Mouse (Mus musculus): ENCODE data around the gene Sdk1. TPM values are rescaled to one million over a fixed set of nuclear protein-coding genes. Genes with fewer than 3 reads are reported as not detected.

Gene Sdk1
- polyA plus RNA-seq, 1 experiment from 2014 or later = 1.1 TPM

DNA sequence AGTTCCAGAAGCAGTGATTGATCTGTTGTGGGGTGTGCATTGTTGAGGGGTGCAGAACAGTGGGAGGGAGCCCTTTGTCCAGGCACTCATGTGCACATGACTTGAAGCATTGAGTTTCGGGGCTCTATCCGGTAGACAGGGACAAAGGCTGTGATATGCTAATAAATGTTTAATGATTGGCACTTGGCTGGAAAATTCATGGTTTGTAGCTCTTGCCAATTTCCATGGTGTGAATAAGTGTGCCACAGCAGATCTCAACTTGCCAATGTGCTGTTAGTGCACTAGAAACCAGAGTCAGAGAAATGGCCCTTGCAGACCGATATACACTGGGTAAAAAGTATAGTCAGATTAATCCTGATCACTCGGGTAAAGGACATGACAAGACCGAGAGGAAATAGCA lies 404.4 kb downstream of the Sdk1 start:
- no peaks in the 10 kb centered on the region for H3K36me3 ChIP-seq (ENCODE audit: control insufficient read depth, insufficient read depth, low read length)
- no peak overlapping the region for H3K4me2 ChIP-seq (replicated peaks; ENCODE audit: low read depth)
- WGBS = 83% methylated on average over 5 of the region's 5 CpGs
- no peaks in the 10 kb centered on the region for H3K4me1 ChIP-seq (replicated peaks; ENCODE audit: control insufficient read depth, insufficient read depth)
- ATAC-seq (ENCODE audit: low FRiP score, low TSS enrichment) = no peak
- no peak for DNase-seq (ENCODE audit: low spot score)
- no peak overlapping the region for H3K9ac ChIP-seq (ENCODE audit: low read length)
- no peaks in the 10 kb centered on the region for H3K9me3 ChIP-seq (ENCODE audit: control insufficient read depth, low read length)
- H3K27ac ChIP-seq (replicated peaks) = no peak overlapping the region
- H3K27me3 ChIP-seq (ENCODE audit: control insufficient read depth, insufficient read depth, low read length) = no peaks in the 10 kb centered on the region
- TF ChIP-seq CTCF (IDR thresholded peaks at IDR 0.05; ENCODE audit: low read depth) = no peak
- TF ChIP-seq EP300 (optimal IDR thresholded peaks at IDR 0.05) = no peak
- no peak overlapping the region for H3K4me3 ChIP-seq (ENCODE audit: low read depth, low read length)

DNA sequence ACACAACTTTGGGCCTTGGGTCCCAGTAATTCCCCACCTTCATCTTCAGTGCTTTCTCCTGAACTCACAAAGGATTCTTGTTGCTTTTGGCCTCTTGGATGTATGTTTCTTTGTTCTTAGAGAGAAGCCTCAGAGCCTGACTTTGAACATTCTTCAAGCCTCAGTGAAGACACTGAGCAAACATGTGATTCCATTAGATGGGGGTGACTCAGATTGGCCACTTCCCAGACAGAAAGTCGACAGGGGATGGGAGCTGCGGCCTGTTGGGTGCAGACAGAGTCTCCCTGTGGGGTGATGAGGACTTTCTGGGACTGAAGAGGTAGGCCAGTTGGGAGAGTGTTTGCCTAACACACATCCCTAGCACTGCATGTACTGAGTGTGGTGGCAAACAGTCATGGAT lies 405.3 kb downstream of the Sdk1 start:
- no peak overlapping the region for H3K27ac ChIP-seq (replicated peaks)
- H3K9me3 ChIP-seq (ENCODE audit: control insufficient read depth, low read length) = no peaks in the 10 kb centered on the region
- WGBS = 50% methylated on average over 2 of the region's 2 CpGs
- no peak overlapping the region for H3K9ac ChIP-seq (ENCODE audit: low read length)
- TF ChIP-seq CTCF (IDR thresholded peaks at IDR 0.05; ENCODE audit: low read depth) (no peak), EP300 (optimal IDR thresholded peaks at IDR 0.05) (no peak)
- H3K4me2 ChIP-seq (replicated peaks; ENCODE audit: low read depth) = no peak overlapping the region
- no peaks in the 10 kb centered on the region for H3K36me3 ChIP-seq (ENCODE audit: control insufficient read depth, insufficient read depth, low read length)
- ATAC-seq (ENCODE audit: low FRiP score, low TSS enrichment) = no peak
- no peaks in the 10 kb centered on the region for H3K27me3 ChIP-seq (ENCODE audit: control insufficient read depth, insufficient read depth, low read length)
- DNase-seq (ENCODE audit: low spot score) = no peak
- no peaks in the 10 kb centered on the region for H3K4me1 ChIP-seq (replicated peaks; ENCODE audit: control insufficient read depth, insufficient read depth)
- no peak overlapping the region for H3K4me3 ChIP-seq (ENCODE audit: low read depth, low read length)

DNA sequence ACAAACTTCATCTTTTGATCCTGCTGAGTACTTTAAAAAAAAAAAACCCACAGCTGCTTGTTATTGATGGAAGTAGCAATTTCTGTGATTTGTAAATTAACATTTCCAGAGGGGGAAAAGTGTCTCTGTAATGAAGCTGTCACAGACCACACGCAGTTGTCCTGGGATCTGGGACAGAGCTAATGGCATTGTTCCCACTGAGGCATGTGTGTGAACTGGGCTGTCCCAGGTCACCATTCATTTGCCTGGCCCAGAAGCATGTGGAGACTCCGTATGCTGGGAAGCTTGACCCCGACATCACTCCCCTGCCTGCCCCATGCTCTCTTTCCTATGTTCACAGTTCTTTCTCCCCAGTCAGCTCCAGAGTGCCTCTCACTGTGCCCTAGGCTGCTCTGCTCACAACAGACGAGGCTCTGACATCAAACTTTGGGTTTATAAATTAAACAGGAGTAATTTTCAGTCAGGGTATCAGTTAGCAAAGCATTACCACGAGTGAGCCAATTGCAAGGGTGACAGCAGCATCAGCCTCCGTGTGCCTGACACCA lies 408.6 kb downstream of the Sdk1 start:
- H3K9me3 ChIP-seq (ENCODE audit: control insufficient read depth, low read length) = no peaks in the 10 kb centered on the region
- H3K27ac ChIP-seq (replicated peaks) = no peak overlapping the region
- H3K36me3 ChIP-seq (ENCODE audit: control insufficient read depth, insufficient read depth, low read length) = no peaks in the 10 kb centered on the region
- no peak overlapping the region for H3K4me2 ChIP-seq (replicated peaks; ENCODE audit: low read depth)
- H3K27me3 ChIP-seq (ENCODE audit: control insufficient read depth, insufficient read depth, low read length) = no peaks in the 10 kb centered on the region
- no peak overlapping the region for H3K4me3 ChIP-seq (ENCODE audit: low read depth, low read length)
- 57% methylated on average over 6 of the region's 6 CpGs for WGBS
- ATAC-seq (ENCODE audit: low FRiP score, low TSS enrichment) = no peak
- TF ChIP-seq EP300 (optimal IDR thresholded peaks at IDR 0.05) = no peak
- TF ChIP-seq CTCF (IDR thresholded peaks at IDR 0.05; ENCODE audit: low read depth) = no peak
- H3K9ac ChIP-seq (ENCODE audit: low read length) = no peak overlapping the region
- DNase-seq (ENCODE audit: low spot score) = no peak
- no peaks in the 10 kb centered on the region for H3K4me1 ChIP-seq (replicated peaks; ENCODE audit: control insufficient read depth, insufficient read depth)

DNA sequence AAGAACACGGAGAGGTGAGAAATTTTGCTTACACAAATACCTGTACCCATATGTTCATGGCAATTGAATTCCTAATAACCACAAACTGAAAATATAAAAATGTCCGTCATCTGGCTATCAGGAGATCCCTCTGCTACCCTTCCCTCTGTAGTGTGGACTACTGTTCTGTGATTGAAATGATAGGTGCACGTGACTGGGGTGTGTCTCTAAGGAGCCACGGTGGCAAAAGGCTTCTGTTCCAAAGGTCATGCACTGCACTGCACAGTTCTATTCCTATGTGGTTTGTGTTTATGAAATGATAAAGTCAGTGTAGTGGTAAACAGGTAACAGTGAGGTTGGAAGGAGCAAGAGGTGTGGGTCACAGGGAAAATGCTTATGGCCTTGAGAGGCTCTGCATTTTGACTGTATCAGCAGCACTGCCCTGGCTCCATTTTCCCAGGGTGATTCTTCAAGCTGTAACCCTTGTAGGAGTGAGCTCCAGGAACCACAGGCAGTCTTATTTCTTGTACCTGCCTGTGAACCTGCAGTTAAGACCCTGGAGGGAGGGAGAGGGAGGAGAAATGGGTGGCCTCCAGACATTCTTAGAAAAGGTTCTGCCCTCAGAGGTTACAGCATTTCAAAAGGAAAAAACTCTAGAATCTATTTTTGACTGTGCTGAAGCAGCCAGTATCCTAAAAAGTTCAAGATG lies 410.5 kb downstream of the Sdk1 start:
- TF ChIP-seq EP300 (optimal IDR thresholded peaks at IDR 0.05) (no peak), CTCF (IDR thresholded peaks at IDR 0.05; ENCODE audit: low read depth) (no peak)
- no peak overlapping the region for H3K9ac ChIP-seq (ENCODE audit: low read length)
- no peaks in the 10 kb centered on the region for H3K27me3 ChIP-seq (ENCODE audit: control insufficient read depth, insufficient read depth, low read length)
- ATAC-seq (ENCODE audit: low FRiP score, low TSS enrichment) (no peak), DNase-seq (ENCODE audit: low spot score) (no peak)
- no peak overlapping the region for H3K4me2 ChIP-seq (replicated peaks; ENCODE audit: low read depth)
- no peaks in the 10 kb centered on the region for H3K4me1 ChIP-seq (replicated peaks; ENCODE audit: control insufficient read depth, insufficient read depth)
- 80% methylated on average over 4 of the region's 4 CpGs for WGBS
- H3K4me3 ChIP-seq (ENCODE audit: low read depth, low read length) = no peak overlapping the region
- H3K36me3 ChIP-seq (ENCODE audit: control insufficient read depth, insufficient read depth, low read length) = no peaks in the 10 kb centered on the region
- no peak overlapping the region for H3K27ac ChIP-seq (replicated peaks)
- no peaks in the 10 kb centered on the region for H3K9me3 ChIP-seq (ENCODE audit: control insufficient read depth, low read length)

DNA sequence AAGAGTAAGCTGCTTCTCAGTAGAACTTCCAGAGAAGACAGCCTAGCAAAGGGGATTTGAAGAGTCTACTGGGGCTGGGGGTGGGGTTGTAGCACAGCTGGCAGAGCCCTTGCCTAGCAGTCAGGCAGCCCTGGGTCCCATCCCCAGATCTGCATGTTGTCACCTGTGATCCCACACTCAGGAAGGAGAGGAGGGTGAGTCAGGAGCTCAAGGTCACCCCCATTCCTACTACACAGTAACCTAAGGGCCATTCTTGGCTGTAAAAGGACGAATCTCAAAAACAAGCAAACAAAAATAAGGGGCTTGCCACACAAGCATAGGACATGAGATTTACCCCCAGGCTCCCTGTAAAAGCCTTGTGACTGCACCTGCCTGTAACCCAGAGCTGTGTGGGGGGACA lies 435.1 kb downstream of the Sdk1 start:
- no peak for ATAC-seq (ENCODE audit: low FRiP score, low TSS enrichment)
- no peak overlapping the region for H3K9ac ChIP-seq (ENCODE audit: low read length)
- TF ChIP-seq CTCF (IDR thresholded peaks at IDR 0.05; ENCODE audit: low read depth) (no peak), EP300 (optimal IDR thresholded peaks at IDR 0.05) (no peak)

DNA sequence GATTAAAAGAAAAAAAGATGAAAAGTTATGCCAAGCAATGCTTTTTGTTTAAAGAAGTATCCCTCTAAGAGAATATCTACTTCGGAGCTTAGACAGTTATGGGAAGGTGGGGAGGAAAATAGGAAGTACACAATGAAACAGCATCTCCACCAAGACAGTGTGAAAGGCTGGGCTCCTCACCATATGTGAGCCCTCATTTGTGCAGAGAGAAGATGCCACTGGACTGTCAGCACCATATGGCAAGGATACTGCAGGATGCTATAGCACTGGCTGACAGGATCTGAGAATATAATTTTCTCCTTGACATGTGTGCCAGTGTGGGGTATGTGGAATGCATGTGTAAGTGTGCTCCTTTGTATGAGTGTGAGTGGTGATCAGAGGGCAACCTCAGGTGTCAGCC lies 435.7 kb downstream of the Sdk1 start:
- ATAC-seq (ENCODE audit: low FRiP score, low TSS enrichment) (no peak), DNase-seq (ENCODE audit: low spot score) (no peak)
- no peak overlapping the region for H3K4me2 ChIP-seq (replicated peaks; ENCODE audit: low read depth)
- H3K27ac ChIP-seq (replicated peaks) = no peak overlapping the region
- H3K4me3 ChIP-seq (ENCODE audit: low read depth, low read length) = no peak overlapping the region
- H3K4me1 ChIP-seq (replicated peaks; ENCODE audit: control insufficient read depth, insufficient read depth) = no peaks in the 10 kb centered on the region
- H3K36me3 ChIP-seq (ENCODE audit: control insufficient read depth, insufficient read depth, low read length) = no peaks in the 10 kb centered on the region
- TF ChIP-seq EP300 (optimal IDR thresholded peaks at IDR 0.05) (no peak), CTCF (IDR thresholded peaks at IDR 0.05; ENCODE audit: low read depth) (no peak)
- H3K27me3 ChIP-seq (ENCODE audit: control insufficient read depth, insufficient read depth, low read length) = no peaks in the 10 kb centered on the region
- WGBS = 88% methylated on average over 1 of the region's 1 CpGs
- H3K9ac ChIP-seq (ENCODE audit: low read length) = no peak overlapping the region
- H3K9me3 ChIP-seq (ENCODE audit: control insufficient read depth, low read length) = no peaks in the 10 kb centered on the region

More for the DNA sequence above, 435.1 kb downstream of the Sdk1 start:
- Histone ChIP-seq H3K36me3 (ENCODE audit: control insufficient read depth, insufficient read depth, low read length) (no peaks in the 10 kb centered on the region), H3K9me3 (ENCODE audit: control insufficient read depth, low read length) (no peaks in the 10 kb centered on the region), H3K4me2 (replicated peaks; ENCODE audit: low read depth) (no peak overlapping the region), H3K4me1 (replicated peaks; ENCODE audit: control insufficient read depth, insufficient read depth) (no peaks in the 10 kb centered on the region), H3K27me3 (ENCODE audit: control insufficient read depth, insufficient read depth, low read length) (no peaks in the 10 kb centered on the region), H3K4me3 (ENCODE audit: low read depth, low read length) (no peak overlapping the region), H3K27ac (replicated peaks) (no peak overlapping the region)
- no peak for DNase-seq (ENCODE audit: low spot score)
- WGBS = 75% methylated on average over 1 of the region's 1 CpGs

Measured in stomach, postnatal 0 days (tissue).